Mouse (Mus musculus) MEL (cell line): Measurements from ENCODE around the gene Htr3b. TPM values are rescaled to one million over a fixed set of nuclear protein-coding genes. Genes with fewer than 3 reads are reported as not detected.

Experiments
- DNase-seq: peaks from one replicate; pipeline ENCODE4 v3.0.0; 2011; ENCODE audit warnings: low read depth, low spot score
- H3K27ac ChIP-seq: 2 replicates; pipeline ENCODE4 v1.5.1; 2012; ENCODE audit warnings: low read depth, mild to moderate bottlenecking, control low read depth, low read length, moderate library complexity; ENCODE audit not compliant: control insufficient read depth
- H3K27me3 ChIP-seq, 2 experiments: fragments of 150-350 bp in 1 of 2; sonication (generic) in 1 of 2; 2 replicates each; pipeline ENCODE4 v1.6.1; 2012; ENCODE audit warnings: low read length in 2 of 2, mild to moderate bottlenecking in 2 of 2, improper control_type of control experiment in 1 of 2, moderate library complexity in 1 of 2; ENCODE audit not compliant: insufficient read depth in 2 of 2, control insufficient read depth in 1 of 2
- H3K36me3 ChIP-seq, 2 experiments: 2 replicates each; pipeline ENCODE4 v1.6.1; 2012 to 2014; ENCODE audit warnings: low read length in 2 of 2, improper control_type of control experiment in 1 of 2, inconsistent platforms in 1 of 2, mild to moderate bottlenecking in 1 of 2; ENCODE audit not compliant: insufficient read depth in 2 of 2, control insufficient read depth in 1 of 2
- H3K4me1 ChIP-seq, 2 experiments: fragments of 150-350 bp in 1 of 2; sonication (generic) in 1 of 2; 2 replicates each; pipeline ENCODE4 v1.6.1; 2012; ENCODE audit warnings: low read length in 2 of 2, improper control_type of control experiment in 1 of 2, mild to moderate bottlenecking in 1 of 2; ENCODE audit not compliant: insufficient read depth in 2 of 2, control insufficient read depth in 1 of 2
- H3K4me3 ChIP-seq, 2 experiments: fragments of 150-350 bp in 1 of 2; sonication (generic) in 1 of 2; 2 replicates each; pipeline ENCODE4 v1.5.1; 2012; ENCODE audit warnings: low read depth in 2 of 2, low read length in 2 of 2, mild to moderate bottlenecking in 2 of 2, moderate library complexity in 2 of 2, control low read depth in 1 of 2, improper control_type of control experiment in 1 of 2; ENCODE audit not compliant: control insufficient read depth in 1 of 2, insufficient read depth in 1 of 2
- H3K79me2 ChIP-seq: 2 replicates; pipeline ENCODE4 v1.6.1; 2012; ENCODE audit warnings: mild to moderate bottlenecking, low read length, moderate library complexity; ENCODE audit not compliant: control insufficient read depth, poor library complexity, insufficient read depth
- H3K9ac ChIP-seq: 2 replicates; pipeline ENCODE4 v1.6.1; 2012; ENCODE audit warnings: low read depth, mild to moderate bottlenecking, control low read depth, low read length, moderate library complexity; ENCODE audit not compliant: control insufficient read depth, poor library complexity, severe bottlenecking
- H3K9me3 ChIP-seq: fragments of 150-350 bp; sonication (generic); replicated peaks from 2 replicates; pipeline ENCODE4 v1.6.1; 2012; ENCODE audit warnings: mild to moderate bottlenecking, low read length, improper control_type of control experiment, moderate library complexity; ENCODE audit not compliant: insufficient read depth
- CHD1 ChIP-seq: IDR thresholded peaks from 2 replicates; pipeline ENCODE4 v1.6.1; 2012; ENCODE audit warnings: low read depth, mild to moderate bottlenecking, inconsistent platforms, low read length, improper control_type of control experiment
- CTCF ChIP-seq, 3 experiments: IDR thresholded peaks in 2 of 3; conservative IDR thresholded peaks in 1 of 3; 2 replicates each; pipeline ENCODE4 v1.5.1; 2011 to 2012; ENCODE audit warnings: low read length in 3 of 3, low read depth in 2 of 3, mild to moderate bottlenecking in 2 of 3, improper control_type of control experiment in 1 of 3, inconsistent platforms in 1 of 3, mixed read lengths in 1 of 3, moderate library complexity in 1 of 3; ENCODE audit not compliant: control insufficient read depth in 1 of 3, insufficient read depth in 1 of 3, poor library complexity in 1 of 3, severe bottlenecking in 1 of 3
- E2F4 ChIP-seq: IDR thresholded peaks from 2 replicates; pipeline ENCODE4 v1.6.1; 2011; ENCODE audit warnings: low read depth, low read length, improper control_type of control experiment, borderline replicate concordance
- ELF1 ChIP-seq: IDR thresholded peaks from 2 replicates; pipeline ENCODE4 v1.6.1; 2014; ENCODE audit warnings: low read depth, mild to moderate bottlenecking, inconsistent platforms, low read length, improper control_type of control experiment, moderate library complexity
- EP300 ChIP-seq, 2 experiments: IDR thresholded peaks; 2 replicates each; pipeline ENCODE4 v1.6.1; 2011; ENCODE audit warnings: improper control_type of control experiment in 2 of 2, low read length in 2 of 2, low read depth in 1 of 2, mild to moderate bottlenecking in 1 of 2
- GABPA ChIP-seq: IDR thresholded peaks from 2 replicates; pipeline ENCODE4 v1.6.1; 2012; ENCODE audit warnings: low read depth, mild to moderate bottlenecking, inconsistent platforms, low read length, improper control_type of control experiment, moderate library complexity
- GATA1 ChIP-seq: IDR thresholded peaks from 2 replicates; pipeline ENCODE4 v1.6.1; 2011; ENCODE audit warnings: low read depth, low read length, improper control_type of control experiment
- KAT2A ChIP-seq: conservative IDR thresholded peaks from 2 replicates; pipeline ENCODE4 v1.6.1; 2012; ENCODE audit warnings: low read depth, low read length, improper control_type of control experiment, inconsistent platforms
- MXI1 ChIP-seq: IDR thresholded peaks from 2 replicates; pipeline ENCODE4 v1.6.1; 2011; ENCODE audit warnings: mild to moderate bottlenecking, low read depth, low read length, improper control_type of control experiment
- MYC ChIP-seq: IDR thresholded peaks from 2 replicates; pipeline ENCODE4 v1.6.1; 2011; ENCODE audit warnings: low read depth, mild to moderate bottlenecking, low read length, improper control_type of control experiment, moderate library complexity
- NELFE ChIP-seq: IDR thresholded peaks from 2 replicates; pipeline ENCODE4 v1.6.1; 2011; ENCODE audit warnings: low read depth, low read length, improper control_type of control experiment
- NRF1 ChIP-seq: IDR thresholded peaks from 2 replicates; pipeline ENCODE4 v1.6.1; 2014; ENCODE audit warnings: low read depth, mild to moderate bottlenecking, inconsistent platforms, low read length, improper control_type of control experiment, moderate library complexity; ENCODE audit not compliant: poor library complexity, insufficient read depth, severe bottlenecking
- POLR2A ChIP-seq, 2 experiments: IDR thresholded peaks; 2 replicates each; pipeline ENCODE4 v1.6.1; 2011 to 2012; ENCODE audit warnings: low read length in 2 of 2, mild to moderate bottlenecking in 2 of 2, control low read depth in 1 of 2, improper control_type of control experiment in 1 of 2, low read depth in 1 of 2, moderate library complexity in 1 of 2; ENCODE audit not compliant: control insufficient read depth in 1 of 2, insufficient read depth in 1 of 2, poor library complexity in 1 of 2
- POLR2AphosphoS2 ChIP-seq: IDR thresholded peaks from 2 replicates; pipeline ENCODE4 v1.6.1; 2011; ENCODE audit warnings: low read length, improper control_type of control experiment
- POLR2AphosphoS5 ChIP-seq: IDR thresholded peaks from 2 replicates; pipeline ENCODE4 v1.6.1; 2012; ENCODE audit warnings: low read depth, borderline replicate concordance, mild to moderate bottlenecking, inconsistent platforms, low read length, moderate library complexity, mixed read lengths
- RAD21 ChIP-seq: IDR thresholded peaks from 2 replicates; pipeline ENCODE4 v1.6.1; 2011; ENCODE audit warnings: mild to moderate bottlenecking, low read depth, low read length, improper control_type of control experiment
- RCOR1 ChIP-seq: IDR thresholded peaks from 2 replicates; pipeline ENCODE4 v1.6.1; 2012; ENCODE audit warnings: low read depth, mild to moderate bottlenecking, inconsistent platforms, low read length, improper control_type of control experiment
- SIN3A ChIP-seq: IDR thresholded peaks from 2 replicates; pipeline ENCODE4 v1.6.1; 2012; ENCODE audit warnings: low read length, improper control_type of control experiment, inconsistent platforms
- SMC3 ChIP-seq: IDR thresholded peaks from 2 replicates; pipeline ENCODE4 v1.6.1; 2011; ENCODE audit warnings: low read depth, low read length, improper control_type of control experiment
- TAL1 ChIP-seq: IDR thresholded peaks from 2 replicates; pipeline ENCODE4 v1.6.1; 2012; ENCODE audit warnings: mild to moderate bottlenecking, inconsistent platforms, low read length, moderate library complexity, mixed read lengths
- UBTF ChIP-seq: IDR thresholded peaks from 2 replicates; pipeline ENCODE4 v1.6.1; 2012; ENCODE audit warnings: low read depth, mild to moderate bottlenecking, inconsistent platforms, low read length, improper control_type of control experiment, moderate library complexity, borderline replicate concordance; ENCODE audit not compliant: insufficient read depth
- USF1 ChIP-seq: IDR thresholded peaks from 2 replicates; pipeline ENCODE4 v1.6.1; 2014; ENCODE audit warnings: low read depth, mild to moderate bottlenecking, inconsistent platforms, low read length, improper control_type of control experiment, moderate library complexity
- USF2 ChIP-seq, 2 experiments: IDR thresholded peaks; 2 replicates each; pipeline ENCODE4 v1.6.1; 2011 to 2012; ENCODE audit warnings: improper control_type of control experiment in 2 of 2, low read length in 2 of 2, borderline replicate concordance in 1 of 2, inconsistent platforms in 1 of 2, low read depth in 1 of 2, mild to moderate bottlenecking in 1 of 2; ENCODE audit not compliant: insufficient read depth in 1 of 2
- ZC3H11A ChIP-seq: IDR thresholded peaks from 2 replicates; pipeline ENCODE4 v1.6.1; 2012; ENCODE audit warnings: low read depth, mild to moderate bottlenecking, inconsistent platforms, low read length, improper control_type of control experiment
- ZKSCAN1 ChIP-seq: IDR thresholded peaks from 2 replicates; pipeline ENCODE4 v1.6.1; 2012; ENCODE audit warnings: low read depth, mild to moderate bottlenecking, inconsistent platforms, low read length, improper control_type of control experiment, moderate library complexity
- ZNF384 ChIP-seq: IDR thresholded peaks from 2 replicates; pipeline ENCODE4 v1.6.1; 2012; ENCODE audit warnings: low read depth, mild to moderate bottlenecking, inconsistent platforms, low read length, improper control_type of control experiment
- polyA plus RNA-seq, 2 experiments: library from polyadenylated mRNA; stranded (reverse) in 1 of 2; unstranded in 1 of 2; fragments of >175 nt in 1 of 2; fragments of >200 nt in 1 of 2; gene quantifications; 2 replicates each; pipeline versions ENCODE4 v1.2.1 to v1.2.4; 2012; ENCODE audit warnings: low replicate concordance in 2 of 2, low read depth in 1 of 2; ENCODE audit not compliant: insufficient read length in 2 of 2, insufficient read depth in 1 of 2, missing spikeins in 1 of 2
- total RNA-seq: library from RNA; depleted of rRNA; stranded (reverse); fragments of 300-350 nt; gene quantifications from 2 replicates; pipeline ENCODE4 v1.2.3, GENCODE M21; 2012

Gene Htr3b
- total and polyA plus RNA-seq, 3 experiments, result not detected

GRCm38 (mm10) chr9:48928781-48929180 lies 36.0 kb downstream of the Htr3b start:
- Histone ChIP-seq H3K4me1 (no peaks in the 10 kb centered on the region), H3K27ac (no peak overlapping the region), H3K4me3 (no peak overlapping the region), H3K9ac (no peak overlapping the region), H3K79me2 (no peaks in the 10 kb centered on the region), H3K9me3 (no peaks in the 10 kb centered on the region), H3K36me3 (no peaks in the 10 kb centered on the region), H3K27me3 (peaks cover 0 to 4% of the 10 kb centered on the region in 2 experiments; a peak in 2 of 4 replicates)
- no peak for TF ChIP-seq SMC3
- TF ChIP-seq ZC3H11A, result no peak
- TF ChIP-seq GATA1, result no peak
- TF ChIP-seq RCOR1, result no peak
- no peak for TF ChIP-seq CHD1
- no peak for TF ChIP-seq USF2 (IDR thresholded peaks at IDR 0.05; ENCODE audit: borderline replicate concordance in 1 of 2, insufficient read depth in 1 of 2, low read depth in 1 of 2, low read length in 2 of 2)
- TF ChIP-seq ZKSCAN1, result no peak
- TF ChIP-seq E2F4, result no peak
- TF ChIP-seq POLR2AphosphoS2, result no peak
- DNase-seq, result no peak

- Histone ChIP-seq H3K27ac (no peak overlapping the region), H3K4me1 (no peaks in the 10 kb centered on the region), H3K4me3 (no peak overlapping the region), H3K9ac (no peak overlapping the region), H3K79me2 (no peaks in the 10 kb centered on the region), H3K27me3 (peaks cover 2 to 4% of the 10 kb centered on the region in 2 experiments), H3K9me3 (no peaks in the 10 kb centered on the region), H3K36me3 (no peaks in the 10 kb centered on the region)
- no peak for DNase-seq
- TF ChIP-seq TAL1, result no peak
- no peak for TF ChIP-seq CHD1
- no peak for TF ChIP-seq MYC
- TF ChIP-seq CTCF (IDR thresholded peaks at IDR 0.05 in 2 of 3, conservative IDR thresholded peaks at IDR 0.05 in 1 of 3; ENCODE audit: control insufficient read depth in 1 of 3, insufficient read depth in 1 of 3, low read depth in 2 of 3, low read length in 3 of 3, poor library complexity in 1 of 3, severe bottlenecking in 1 of 3), result no peak
- TF ChIP-seq USF1, result no peak
- no peak for TF ChIP-seq EP300 (IDR thresholded peaks at IDR 0.05; ENCODE audit: low read depth in 1 of 2, low read length in 2 of 2)
- TF ChIP-seq KAT2A, result no peak
- TF ChIP-seq SIN3A, result no peak
- TF ChIP-seq RAD21, result no peak
- TF ChIP-seq ELF1, result no peak
- TF ChIP-seq POLR2A (IDR thresholded peaks at IDR 0.05; ENCODE audit: control insufficient read depth in 1 of 2, insufficient read depth in 1 of 2, low read depth in 1 of 2, low read length in 2 of 2, poor library complexity in 1 of 2), result no peak
- TF ChIP-seq E2F4, result no peak
- TF ChIP-seq GABPA, result no peak
- TF ChIP-seq NELFE, result no peak
- no peak for TF ChIP-seq MXI1
- no peak for TF ChIP-seq SMC3
- no peak for TF ChIP-seq NRF1
- TF ChIP-seq UBTF, result no peak
- no peak for TF ChIP-seq ZNF384
- no peak for TF ChIP-seq POLR2AphosphoS5
Observed at GRCm38 (mm10) chr9:48916011-48916788, 48.6 kb downstream of the Htr3b start.
